Mouse (Mus musculus): ENCODE data around the gene Cacnb2. TPM values are rescaled to one million over a fixed set of nuclear protein-coding genes. Genes with fewer than 3 reads are reported as not detected.

The Cacnb2 gene
- total and polyA plus RNA-seq, 2 experiments, result 0.06 to 0.46 TPM

- no peaks in the 10 kb centered on the region for H3K27me3 ChIP-seq (ENCODE audit: control insufficient read depth, insufficient read depth, low read length)
- TF ChIP-seq POLR2A (IDR thresholded peaks at IDR 0.05; ENCODE audit: extremely low read depth, insufficient read depth, low read length) (no peak), CTCF (IDR thresholded peaks at IDR 0.05; ENCODE audit: low read depth, low read length) (no peak)
- WGBS, result 90% methylated on average over 4 of the region's 4 CpGs
- H3K27ac ChIP-seq (replicated peaks; ENCODE audit: insufficient read depth, low read depth, low read length), result no peak overlapping the region
- no peaks in the 10 kb centered on the region for H3K36me3 ChIP-seq (ENCODE audit: control insufficient read depth, insufficient read depth, low read length)
- no peak overlapping the region for H3K4me3 ChIP-seq (ENCODE audit: insufficient read depth, low read depth, low read length)
- no peak for DNase-seq (ENCODE audit: extremely low read depth, low read depth, low spot score)
- H3K79me2 ChIP-seq (ENCODE audit: control insufficient read depth, insufficient read depth, low read length), result no peaks in the 10 kb centered on the region
- H3K4me1 ChIP-seq (ENCODE audit: control insufficient read depth, insufficient read depth, low read length), result no peaks in the 10 kb centered on the region
- H3K9ac ChIP-seq (ENCODE audit: low read depth, low read length), result no peak overlapping the region
These were observed 36.4 kb downstream of the Cacnb2 start for GRCm38 (mm10) chr2:14639266-14639665.

- DNase-seq (ENCODE audit: extremely low read depth, low read depth, low spot score), result no peak
- H3K4me1 ChIP-seq (ENCODE audit: control insufficient read depth, insufficient read depth, low read length), result no peaks in the 10 kb centered on the region
- H3K9ac ChIP-seq (ENCODE audit: low read depth, low read length), result no peak overlapping the region
- TF ChIP-seq POLR2A (IDR thresholded peaks at IDR 0.05; ENCODE audit: extremely low read depth, insufficient read depth, low read length) (no peak), CTCF (IDR thresholded peaks at IDR 0.05; ENCODE audit: low read depth, low read length) (no peak)
- no peaks in the 10 kb centered on the region for H3K27me3 ChIP-seq (ENCODE audit: control insufficient read depth, insufficient read depth, low read length)
- no peaks in the 10 kb centered on the region for H3K36me3 ChIP-seq (ENCODE audit: control insufficient read depth, insufficient read depth, low read length)
- H3K79me2 ChIP-seq (ENCODE audit: control insufficient read depth, insufficient read depth, low read length), result no peaks in the 10 kb centered on the region
- no peak overlapping the region for H3K27ac ChIP-seq (replicated peaks; ENCODE audit: insufficient read depth, low read depth, low read length)
- H3K4me3 ChIP-seq (ENCODE audit: insufficient read depth, low read depth, low read length), result no peak overlapping the region
- 86% methylated on average over 6 of the region's 6 CpGs for WGBS
These were observed 37.0 kb downstream of the Cacnb2 start for GRCm38 (mm10) chr2:14639877-14640276.

GRCm38 (mm10) chr2:14641040-14641439 lies 38.2 kb downstream of the Cacnb2 start:
- Histone ChIP-seq H3K9ac (ENCODE audit: low read depth, low read length) (no peak overlapping the region), H3K79me2 (ENCODE audit: control insufficient read depth, insufficient read depth, low read length) (no peaks in the 10 kb centered on the region), H3K27me3 (ENCODE audit: control insufficient read depth, insufficient read depth, low read length) (no peaks in the 10 kb centered on the region), H3K4me3 (ENCODE audit: insufficient read depth, low read depth, low read length) (no peak overlapping the region), H3K27ac (replicated peaks; ENCODE audit: insufficient read depth, low read depth, low read length) (no peak overlapping the region), H3K36me3 (ENCODE audit: control insufficient read depth, insufficient read depth, low read length) (no peaks in the 10 kb centered on the region), H3K4me1 (ENCODE audit: control insufficient read depth, insufficient read depth, low read length) (no peaks in the 10 kb centered on the region)
- DNase-seq (ENCODE audit: extremely low read depth, low read depth, low spot score), result peak; percentile 23
- 52% methylated on average over 2 of the region's 2 CpGs for WGBS
- TF ChIP-seq POLR2A (IDR thresholded peaks at IDR 0.05; ENCODE audit: extremely low read depth, insufficient read depth, low read length) (no peak), CTCF (IDR thresholded peaks at IDR 0.05; ENCODE audit: low read depth, low read length) (no peak)

GRCm38 (mm10) chr2:14651268-14651667 lies 48.4 kb downstream of the Cacnb2 start:
- peak; percentile 13 for DNase-seq (ENCODE audit: extremely low read depth, low read depth, low spot score)
- H3K79me2 ChIP-seq (ENCODE audit: control insufficient read depth, insufficient read depth, low read length), result no peaks in the 10 kb centered on the region; the same call in 1 of the 2 replicates
- H3K27ac ChIP-seq (replicated peaks; ENCODE audit: insufficient read depth, low read depth, low read length), result no peak overlapping the region
- no peak overlapping the region for H3K9ac ChIP-seq (ENCODE audit: low read depth, low read length)
- no peak overlapping the region for H3K4me3 ChIP-seq (ENCODE audit: insufficient read depth, low read depth, low read length)
- H3K27me3 ChIP-seq (ENCODE audit: control insufficient read depth, insufficient read depth, low read length), result no peaks in the 10 kb centered on the region
- H3K4me1 ChIP-seq (ENCODE audit: control insufficient read depth, insufficient read depth, low read length), result no peaks in the 10 kb centered on the region
- WGBS, result 78% methylated on average over 2 of the region's 2 CpGs
- no peaks in the 10 kb centered on the region for H3K36me3 ChIP-seq (ENCODE audit: control insufficient read depth, insufficient read depth, low read length)
- no peak for TF ChIP-seq POLR2A (IDR thresholded peaks at IDR 0.05; ENCODE audit: extremely low read depth, insufficient read depth, low read length)
- TF ChIP-seq CTCF (IDR thresholded peaks at IDR 0.05; ENCODE audit: low read depth, low read length), result no peak

- H3K36me3 ChIP-seq (ENCODE audit: control insufficient read depth, insufficient read depth, low read length), result no peaks in the 10 kb centered on the region
- H3K27ac ChIP-seq (replicated peaks; ENCODE audit: insufficient read depth, low read depth, low read length), result no peak overlapping the region
- H3K27me3 ChIP-seq (ENCODE audit: control insufficient read depth, insufficient read depth, low read length), result no peaks in the 10 kb centered on the region
- 86% methylated on average over 4 of the region's 4 CpGs for WGBS
- H3K4me3 ChIP-seq (ENCODE audit: insufficient read depth, low read depth, low read length), result no peak overlapping the region
- TF ChIP-seq POLR2A (IDR thresholded peaks at IDR 0.05; ENCODE audit: extremely low read depth, insufficient read depth, low read length), result no peak
- no peak for TF ChIP-seq CTCF (IDR thresholded peaks at IDR 0.05; ENCODE audit: low read depth, low read length)
- no peak overlapping the region for H3K9ac ChIP-seq (ENCODE audit: low read depth, low read length)
- no peak for DNase-seq (ENCODE audit: extremely low read depth, low read depth, low spot score)
- H3K4me1 ChIP-seq (ENCODE audit: control insufficient read depth, insufficient read depth, low read length), result no peaks in the 10 kb centered on the region
- H3K79me2 ChIP-seq (ENCODE audit: control insufficient read depth, insufficient read depth, low read length), result no peaks in the 10 kb centered on the region
These were observed 53.8 kb downstream of the Cacnb2 start for GRCm38 (mm10) chr2:14656673-14657072.

GRCm38 (mm10) chr2:14657205-14657844 lies 54.4 kb downstream of the Cacnb2 start:
- 82% methylated on average over 3 of the region's 3 CpGs for WGBS
- H3K79me2 ChIP-seq (ENCODE audit: control insufficient read depth, insufficient read depth, low read length), result no peaks in the 10 kb centered on the region
- H3K27ac ChIP-seq (replicated peaks; ENCODE audit: insufficient read depth, low read depth, low read length), result no peak overlapping the region
- H3K4me3 ChIP-seq (ENCODE audit: insufficient read depth, low read depth, low read length), result no peak overlapping the region
- no peak for TF ChIP-seq POLR2A (IDR thresholded peaks at IDR 0.05; ENCODE audit: extremely low read depth, insufficient read depth, low read length)
- no peak for TF ChIP-seq CTCF (IDR thresholded peaks at IDR 0.05; ENCODE audit: low read depth, low read length)
- H3K9ac ChIP-seq (ENCODE audit: low read depth, low read length), result no peak overlapping the region
- DNase-seq (ENCODE audit: extremely low read depth, low read depth, low spot score), result no peak
- no peaks in the 10 kb centered on the region for H3K4me1 ChIP-seq (ENCODE audit: control insufficient read depth, insufficient read depth, low read length)
- H3K27me3 ChIP-seq (ENCODE audit: control insufficient read depth, insufficient read depth, low read length), result no peaks in the 10 kb centered on the region
- no peaks in the 10 kb centered on the region for H3K36me3 ChIP-seq (ENCODE audit: control insufficient read depth, insufficient read depth, low read length)

Measured in liver, adult 2 months (tissue).